Mouse (Mus musculus): ENCODE measurements around the gene Trmt1. TPM values are rescaled to one million over a fixed set of nuclear protein-coding genes. Genes with fewer than 3 reads are reported as not detected.

Gene Trmt1
- polyA plus RNA-seq, 1 experiment from 2014 or later = 73.3 TPM

DNA sequence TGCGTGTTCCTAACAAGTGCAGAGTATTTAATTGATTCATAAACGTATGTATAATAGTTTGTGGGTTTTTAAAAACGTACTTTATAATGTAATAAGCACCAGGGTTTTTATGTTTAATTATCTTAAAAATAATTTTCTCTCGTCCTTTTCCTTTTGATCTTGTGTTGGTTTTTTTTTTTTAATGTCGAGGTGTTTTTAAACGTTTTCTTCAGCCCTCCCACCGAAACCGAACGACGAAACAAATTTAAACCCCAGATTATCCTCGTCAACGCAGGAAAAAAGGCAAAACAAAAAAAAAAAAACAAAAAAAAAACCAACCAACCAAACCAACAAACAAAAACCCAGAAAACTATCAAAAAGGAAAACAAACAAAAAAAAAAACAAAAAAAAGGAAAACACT lies 19.9 kb downstream of the Trmt1 start:
- 7% methylated on average over 12 of the region's 12 CpGs for WGBS
- peak overlapping the region; percentile 56 for H3K4me2 ChIP-seq (ENCODE audit: low read length)
- ATAC-seq = no peak
- no peaks in the 10 kb centered on the region for H3K36me3 ChIP-seq (ENCODE audit: control insufficient read depth, insufficient read depth)
- peaks cover 68% of the 10 kb centered on the region for H3K4me1 ChIP-seq (replicated peaks; ENCODE audit: control insufficient read depth, insufficient read depth, low read length)
- H3K9me3 ChIP-seq (ENCODE audit: control insufficient read depth, low read length) = no peaks in the 10 kb centered on the region
- H3K9ac ChIP-seq (replicated peaks; ENCODE audit: low read depth, low read length) = peak overlapping the region; percentile 63
- H3K27me3 ChIP-seq (replicated peaks; ENCODE audit: control insufficient read depth, insufficient read depth, low read length) = peaks cover 32% of the 10 kb centered on the region
- peak overlapping the region; percentile 34 for H3K4me3 ChIP-seq (replicated peaks; ENCODE audit: low read length)
- peak overlapping the region; percentile 87 for H3K27ac ChIP-seq (ENCODE audit: low read length)

GRCm38 (mm10) chr8:84706610-84707266 lies 20.6 kb downstream of the Trmt1 start:
- Histone ChIP-seq H3K27me3 (replicated peaks; ENCODE audit: control insufficient read depth, insufficient read depth, low read length) (peaks cover 26% of the 10 kb centered on the region), H3K36me3 (ENCODE audit: control insufficient read depth, insufficient read depth) (no peaks in the 10 kb centered on the region), H3K4me2 (ENCODE audit: low read length) (peak overlapping the region; percentile 51), H3K4me3 (replicated peaks; ENCODE audit: low read length) (peak overlapping the region; percentile 32), H3K9ac (replicated peaks; ENCODE audit: low read depth, low read length) (peak overlapping the region; percentile 72), H3K9me3 (ENCODE audit: control insufficient read depth, low read length) (no peaks in the 10 kb centered on the region), H3K4me1 (replicated peaks; ENCODE audit: control insufficient read depth, insufficient read depth, low read length) (peaks cover 70% of the 10 kb centered on the region), H3K27ac (ENCODE audit: low read length) (peak overlapping the region; percentile 87)
- WGBS = 6% methylated on average over 42 of the region's 45 CpGs
- ATAC-seq = no peak

DNA sequence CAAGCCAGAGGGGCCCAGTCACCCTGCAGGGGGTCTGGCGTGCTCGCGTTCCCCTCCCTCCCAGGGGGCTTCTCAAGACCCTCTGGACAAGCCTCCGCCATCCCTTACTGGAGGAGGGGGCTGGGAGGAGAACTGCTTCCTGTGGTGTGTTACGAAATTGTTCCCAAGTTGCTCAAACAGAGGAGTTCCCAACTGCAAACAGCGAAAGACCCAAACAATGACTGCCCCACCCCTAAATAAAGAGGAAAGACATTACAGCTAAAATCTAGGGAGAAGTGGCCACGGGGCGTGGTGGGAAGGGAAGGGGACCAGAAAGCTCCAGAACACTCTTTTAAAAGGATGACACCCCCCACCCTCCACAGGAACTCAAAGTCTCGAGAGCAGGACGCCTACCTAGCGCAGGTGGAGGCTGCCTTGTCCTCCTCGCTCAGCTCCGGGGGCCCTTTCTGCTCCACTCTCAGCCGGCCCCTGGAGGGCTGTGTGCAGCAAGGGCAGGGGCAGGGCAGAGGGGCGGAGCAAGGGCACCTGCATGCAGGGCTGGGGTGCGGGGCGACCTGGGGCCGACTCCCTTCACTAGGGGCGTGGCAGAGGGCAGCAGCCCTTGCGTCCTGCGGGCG lies 21.3 kb downstream of the Trmt1 start:
- Histone ChIP-seq H3K9ac (replicated peaks; ENCODE audit: low read depth, low read length) (peak overlapping the region; percentile 72), H3K9me3 (ENCODE audit: control insufficient read depth, low read length) (no peaks in the 10 kb centered on the region), H3K36me3 (ENCODE audit: control insufficient read depth, insufficient read depth) (no peaks in the 10 kb centered on the region), H3K27ac (ENCODE audit: low read length) (peak overlapping the region; percentile 87), H3K4me1 (replicated peaks; ENCODE audit: control insufficient read depth, insufficient read depth, low read length) (peaks cover 76% of the 10 kb centered on the region), H3K4me3 (replicated peaks; ENCODE audit: low read length) (peak overlapping the region; percentile 32), H3K27me3 (replicated peaks; ENCODE audit: control insufficient read depth, insufficient read depth, low read length) (peaks cover 20% of the 10 kb centered on the region), H3K4me2 (ENCODE audit: low read length) (peak overlapping the region; percentile 51)
- WGBS = 17% methylated on average over 22 of the region's 22 CpGs
- ATAC-seq = no peak

GRCm38 (mm10) chr8:84708071-84708541 lies 22.0 kb downstream of the Trmt1 start:
- Histone ChIP-seq H3K4me1 (replicated peaks; ENCODE audit: control insufficient read depth, insufficient read depth, low read length) (peaks cover 78% of the 10 kb centered on the region), H3K4me2 (ENCODE audit: low read length) (peak overlapping the region; percentile 51), H3K9ac (replicated peaks; ENCODE audit: low read depth, low read length) (peak overlapping the region; percentile 72), H3K27me3 (replicated peaks; ENCODE audit: control insufficient read depth, insufficient read depth, low read length) (peaks cover 13% of the 10 kb centered on the region), H3K9me3 (ENCODE audit: control insufficient read depth, low read length) (no peaks in the 10 kb centered on the region), H3K36me3 (ENCODE audit: control insufficient read depth, insufficient read depth) (no peaks in the 10 kb centered on the region), H3K4me3 (replicated peaks; ENCODE audit: low read length) (peak overlapping the region; percentile 13; the same call in 1 of the 2 replicates), H3K27ac (ENCODE audit: low read length) (peak overlapping the region; percentile 87)
- 5% methylated on average over 15 of the region's 15 CpGs for WGBS
- no peak for ATAC-seq

- Histone ChIP-seq H3K4me3 (replicated peaks; ENCODE audit: low read length) (no peak overlapping the region), H3K4me2 (ENCODE audit: low read length) (no peak overlapping the region; the same call in 1 of the 2 replicates), H3K4me1 (replicated peaks; ENCODE audit: control insufficient read depth, insufficient read depth, low read length) (peaks cover 80% of the 10 kb centered on the region), H3K27me3 (replicated peaks; ENCODE audit: control insufficient read depth, insufficient read depth, low read length) (peaks cover 7% of the 10 kb centered on the region), H3K9ac (replicated peaks; ENCODE audit: low read depth, low read length) (peak overlapping the region; percentile 72; the same call in 1 of the 2 replicates), H3K36me3 (ENCODE audit: control insufficient read depth, insufficient read depth) (peaks cover 3% of the 10 kb centered on the region; the same call in 1 of the 2 replicates), H3K9me3 (ENCODE audit: control insufficient read depth, low read length) (no peaks in the 10 kb centered on the region), H3K27ac (ENCODE audit: low read length) (peak overlapping the region; percentile 87)
- 4% methylated on average over 12 of the region's 12 CpGs for WGBS
- peak; percentile 77 for ATAC-seq
Measured at GRCm38 (mm10) chr8:84708774-84709475, 22.8 kb downstream of the Trmt1 start.

GRCm38 (mm10) chr8:84709931-84710330 lies 23.8 kb downstream of the Trmt1 start:
- Histone ChIP-seq H3K9ac (replicated peaks; ENCODE audit: low read depth, low read length) (peak overlapping the region; percentile 42; the same call in 1 of the 2 replicates), H3K27me3 (replicated peaks; ENCODE audit: control insufficient read depth, insufficient read depth, low read length) (peaks cover 5% of the 10 kb centered on the region; the same call in 1 of the 2 replicates), H3K36me3 (ENCODE audit: control insufficient read depth, insufficient read depth) (peaks cover 3% of the 10 kb centered on the region; the same call in 1 of the 2 replicates), H3K27ac (ENCODE audit: low read length) (peak overlapping the region; percentile 87), H3K9me3 (ENCODE audit: control insufficient read depth, low read length) (no peaks in the 10 kb centered on the region), H3K4me2 (ENCODE audit: low read length) (no peak overlapping the region), H3K4me3 (replicated peaks; ENCODE audit: low read length) (no peak overlapping the region), H3K4me1 (replicated peaks; ENCODE audit: control insufficient read depth, insufficient read depth, low read length) (peaks cover 82% of the 10 kb centered on the region)
- WGBS = 81% methylated on average over 1 of the region's 1 CpGs
- ATAC-seq = no peak

DNA sequence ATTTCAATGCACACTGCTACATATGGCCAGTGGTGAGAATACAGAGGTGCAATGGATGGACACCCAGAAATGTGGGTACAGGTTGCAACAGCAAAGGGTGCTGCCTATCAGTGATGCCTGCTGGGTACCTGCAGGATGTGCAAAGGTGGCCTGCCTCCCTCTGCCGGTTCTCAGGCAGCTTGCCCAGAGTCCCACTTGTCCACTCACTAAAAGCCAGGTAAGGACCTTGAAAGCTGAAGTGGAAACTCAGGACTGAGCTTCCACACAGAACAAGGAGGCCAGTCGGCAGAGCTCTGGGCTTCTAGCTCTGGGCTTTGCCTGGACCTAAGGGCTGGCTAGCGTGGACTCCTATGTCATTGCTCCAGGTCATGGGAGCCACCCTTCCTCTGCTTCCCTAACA lies 25.2 kb downstream of the Trmt1 start:
- H3K4me1 ChIP-seq (replicated peaks; ENCODE audit: control insufficient read depth, insufficient read depth, low read length) = peaks cover 83% of the 10 kb centered on the region
- peaks cover 3% of the 10 kb centered on the region; the same call in 1 of the 2 replicates for H3K27me3 ChIP-seq (replicated peaks; ENCODE audit: control insufficient read depth, insufficient read depth, low read length)
- 30% methylated on average over 3 of the region's 3 CpGs for WGBS
- no peak for ATAC-seq
- H3K4me3 ChIP-seq (replicated peaks; ENCODE audit: low read length) = no peak overlapping the region
- peaks cover 3% of the 10 kb centered on the region; the same call in 1 of the 2 replicates for H3K36me3 ChIP-seq (ENCODE audit: control insufficient read depth, insufficient read depth)
- H3K27ac ChIP-seq (ENCODE audit: low read length) = peak overlapping the region; percentile 78
- H3K9ac ChIP-seq (replicated peaks; ENCODE audit: low read depth, low read length) = peak overlapping the region; percentile 42
- no peak overlapping the region for H3K4me2 ChIP-seq (ENCODE audit: low read length)
- no peaks in the 10 kb centered on the region for H3K9me3 ChIP-seq (ENCODE audit: control insufficient read depth, low read length)

DNA sequence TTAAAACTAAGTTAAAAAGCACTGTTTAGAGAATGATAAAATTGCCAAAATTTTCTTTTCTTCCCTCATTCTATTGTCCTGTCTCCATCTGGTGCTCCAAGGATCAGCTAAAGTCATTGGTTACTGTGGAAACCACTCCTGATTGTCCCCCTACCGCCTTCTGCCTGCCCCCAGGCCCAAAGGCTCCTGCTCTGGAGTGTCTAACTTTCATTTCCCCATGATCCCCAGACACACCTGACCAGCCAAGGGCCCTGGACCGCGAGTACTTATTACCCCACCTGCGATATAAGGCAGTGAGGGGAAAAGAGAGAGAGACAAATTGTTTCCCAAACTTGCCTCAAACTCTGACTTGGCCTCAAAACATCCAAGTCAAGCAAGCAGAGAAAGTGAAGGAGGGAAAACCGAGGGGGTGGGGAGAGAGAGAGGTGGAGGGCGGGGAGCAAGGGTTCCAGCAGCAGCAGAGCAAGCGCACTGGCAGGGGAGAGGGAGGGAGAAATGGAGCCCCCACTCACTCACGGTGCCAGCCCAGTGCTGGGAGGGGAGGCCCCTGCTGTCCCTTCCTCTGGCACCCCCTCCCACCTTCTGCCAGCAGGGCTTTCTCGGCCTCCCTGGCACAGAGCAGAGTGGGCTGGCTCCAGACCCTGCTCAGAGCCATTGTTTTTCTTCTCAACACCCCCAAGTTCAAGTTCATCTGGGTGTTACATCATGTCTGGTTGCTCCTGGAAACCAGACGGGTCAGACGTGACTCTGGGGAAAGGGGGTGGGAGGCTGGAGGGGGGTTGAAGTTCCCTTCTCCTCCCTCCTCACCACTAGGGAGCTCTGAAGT lies 26.0 kb downstream of the Trmt1 start:
- WGBS = 7% methylated on average over 10 of the region's 11 CpGs
- H3K9me3 ChIP-seq (ENCODE audit: control insufficient read depth, low read length) = no peaks in the 10 kb centered on the region
- H3K4me3 ChIP-seq (replicated peaks; ENCODE audit: low read length) = no peak overlapping the region
- H3K4me2 ChIP-seq (ENCODE audit: low read length) = no peak overlapping the region
- peak; percentile 81 for ATAC-seq
- peaks cover 3% of the 10 kb centered on the region; the same call in 1 of the 2 replicates for H3K36me3 ChIP-seq (ENCODE audit: control insufficient read depth, insufficient read depth)
- peak overlapping the region; percentile 42 for H3K9ac ChIP-seq (replicated peaks; ENCODE audit: low read depth, low read length)
- peaks cover 3% of the 10 kb centered on the region; the same call in 1 of the 2 replicates for H3K27me3 ChIP-seq (replicated peaks; ENCODE audit: control insufficient read depth, insufficient read depth, low read length)
- peak overlapping the region; percentile 78 for H3K27ac ChIP-seq (ENCODE audit: low read length)
- H3K4me1 ChIP-seq (replicated peaks; ENCODE audit: control insufficient read depth, insufficient read depth, low read length) = peaks cover 84% of the 10 kb centered on the region
